Mouse (Mus musculus) liver, embryonic 16.5 days (tissue): ENCODE data around the gene Rgs14. TPM values are rescaled to one million over a fixed set of nuclear protein-coding genes. Genes with fewer than 3 reads are reported as not detected.

ENCODE experiments used
- ATAC-seq: fragments of 200-750 bp; cut with Nextera tagmentation; 2 replicates; pipeline ENCODE4 v1.8.0; 2017; ENCODE audit warnings: low read depth, mild to moderate bottlenecking, moderate number of reproducible peaks, moderate library complexity
- H3K27ac ChIP-seq: fragments of 300-500 bp; sonication (generic); 2 replicates; pipeline ENCODE4 v1.5.1; 2014; ENCODE audit warnings: mild to moderate bottlenecking, low read length
- H3K27me3 ChIP-seq: fragments of 300-500 bp; sonication (generic); 2 replicates; pipeline ENCODE4 v1.6.1; 2014; ENCODE audit warnings: low read depth, low read length, mixed read lengths; ENCODE audit not compliant: control insufficient read depth, insufficient read depth
- H3K36me3 ChIP-seq: fragments of 300-500 bp; sonication (generic); 2 replicates; pipeline ENCODE4 v1.6.1; 2014; ENCODE audit warnings: mild to moderate bottlenecking; ENCODE audit not compliant: control insufficient read depth, insufficient read depth
- H3K4me1 ChIP-seq: fragments of 300-500 bp; sonication (generic); 2 replicates; pipeline ENCODE4 v1.6.1; 2014; ENCODE audit warnings: low read depth, low read length, mixed read lengths; ENCODE audit not compliant: control insufficient read depth
- H3K4me2 ChIP-seq: fragments of 300-500 bp; sonication (generic); 2 replicates; pipeline ENCODE4 v1.6.1; 2014; ENCODE audit warnings: low read depth, low read length, mixed read lengths
- H3K4me3 ChIP-seq: fragments of 300-500 bp; sonication (generic); 2 replicates; pipeline ENCODE4 v1.5.1; 2014; ENCODE audit warnings: low read depth, mild to moderate bottlenecking, low read length
- H3K9ac ChIP-seq: fragments of 300-500 bp; sonication (generic); 2 replicates; pipeline ENCODE4 v1.6.1; 2014; ENCODE audit warnings: low read depth, low read length
- H3K9me3 ChIP-seq: fragments of 300-500 bp; sonication (generic); replicated peaks from 2 replicates; pipeline ENCODE4 v1.6.1; 2016; ENCODE audit warnings: low read length; ENCODE audit not compliant: control insufficient read depth
- WGBS: fragments of 180-500 bp; shearing (Covaris S2); extraction: QIAGEN DNeasy Blood & Tissue Kit; methylation state at CpG from one replicate; pipeline ENCODE4 v1.1.7; 2014; ENCODE audit not compliant: insufficient replicate concordance; 5-methylcytosine and 5-hydroxymethylcytosine counted together
- polyA plus RNA-seq: library from polyadenylated mRNA; unstranded; fragments of >200 nt; fragmentation: Nextera tagmentation; extraction: Ambion mirVana; gene quantifications from 2 replicates; pipeline ENCODE4 v1.2.1, GENCODE M21; 2015

Rgs14 gene
- polyA plus RNA-seq, 1 experiment from 2014 or later = 2.8 TPM

DNA sequence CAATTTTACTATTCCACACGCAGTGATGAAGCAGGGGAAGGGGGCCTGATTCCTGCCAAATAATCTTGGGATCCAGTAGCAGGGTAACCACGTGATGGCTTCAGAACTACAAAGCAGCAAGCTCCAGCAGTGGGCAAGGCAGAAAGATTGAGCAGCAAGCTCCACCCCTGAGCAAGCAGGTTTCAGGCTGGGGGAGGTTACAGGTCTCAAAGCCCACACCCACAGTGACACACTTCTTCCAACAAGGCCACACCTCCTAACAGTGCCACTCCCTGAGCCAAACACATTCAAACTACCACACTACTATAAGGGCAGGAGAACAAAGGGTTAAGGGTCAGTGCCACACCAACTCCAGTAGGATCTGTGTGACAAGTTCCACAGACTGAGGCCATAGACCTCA is 30.3 kb upstream of the Rgs14 start:
- H3K27me3 ChIP-seq = no peaks in the 10 kb centered on the region
- H3K36me3 ChIP-seq = no peaks in the 10 kb centered on the region
- H3K9ac ChIP-seq = no peak overlapping the region
- H3K27ac ChIP-seq = no peak overlapping the region
- WGBS = 45% methylated on average over 2 of the region's 2 CpGs
- H3K9me3 ChIP-seq = no peaks in the 10 kb centered on the region
- peak; percentile 72 for ATAC-seq
- no peak overlapping the region for H3K4me3 ChIP-seq
- peaks cover 8% of the 10 kb centered on the region for H3K4me1 ChIP-seq
- no peak overlapping the region for H3K4me2 ChIP-seq

- H3K27me3 ChIP-seq = no peaks in the 10 kb centered on the region
- WGBS = 41% methylated on average over 11 of the region's 11 CpGs
- H3K9me3 ChIP-seq = no peaks in the 10 kb centered on the region
- no peak overlapping the region for H3K4me2 ChIP-seq
- H3K4me3 ChIP-seq = no peak overlapping the region
- H3K27ac ChIP-seq = no peak overlapping the region
- H3K9ac ChIP-seq = no peak overlapping the region
- no peak for ATAC-seq
- peaks cover 21% of the 10 kb centered on the region for H3K36me3 ChIP-seq
- H3K4me1 ChIP-seq = peaks cover 8% of the 10 kb centered on the region
Measured at GRCm38 (mm10) chr13:55342469-55342868, 27.1 kb upstream of the Rgs14 start.

- Histone ChIP-seq H3K4me3 (no peak overlapping the region), H3K27ac (no peak overlapping the region), H3K36me3 (peaks cover 33% of the 10 kb centered on the region), H3K4me2 (no peak overlapping the region), H3K4me1 (peaks cover 3% of the 10 kb centered on the region), H3K9ac (no peak overlapping the region), H3K27me3 (no peaks in the 10 kb centered on the region), H3K9me3 (no peaks in the 10 kb centered on the region)
- ATAC-seq = no peak
- WGBS = 74% methylated on average over 7 of the region's 7 CpGs
Measured at GRCm38 (mm10) chr13:55344286-55344685, 25.2 kb upstream of the Rgs14 start.

GRCm38 (mm10) chr13:55346745-55347144 is 22.8 kb upstream of the Rgs14 start:
- H3K4me1 ChIP-seq = no peaks in the 10 kb centered on the region; the same call in 1 of the 2 replicates
- no peak for ATAC-seq
- H3K4me3 ChIP-seq = no peak overlapping the region
- no peak overlapping the region for H3K27ac ChIP-seq
- H3K36me3 ChIP-seq = peaks cover 55% of the 10 kb centered on the region
- WGBS = 66% methylated on average over 11 of the region's 11 CpGs
- no peak overlapping the region for H3K4me2 ChIP-seq
- H3K9ac ChIP-seq = no peak overlapping the region
- H3K9me3 ChIP-seq = no peaks in the 10 kb centered on the region
- H3K27me3 ChIP-seq = no peaks in the 10 kb centered on the region

- Histone ChIP-seq H3K27me3 (no peaks in the 10 kb centered on the region), H3K9me3 (no peaks in the 10 kb centered on the region), H3K36me3 (peaks cover 14% of the 10 kb centered on the region), H3K4me2 (peak overlapping the region; percentile 79), H3K9ac (peak overlapping the region; percentile 95), H3K27ac (peak overlapping the region; percentile 35; the same call in 1 of the 2 replicates), H3K4me3 (peak overlapping the region; percentile 96), H3K4me1 (peaks cover 24% of the 10 kb centered on the region)
- ATAC-seq = no peak
Measured at GRCm38 (mm10) chr13:55361145-55361544, 8.4 kb upstream of the Rgs14 start.

DNA sequence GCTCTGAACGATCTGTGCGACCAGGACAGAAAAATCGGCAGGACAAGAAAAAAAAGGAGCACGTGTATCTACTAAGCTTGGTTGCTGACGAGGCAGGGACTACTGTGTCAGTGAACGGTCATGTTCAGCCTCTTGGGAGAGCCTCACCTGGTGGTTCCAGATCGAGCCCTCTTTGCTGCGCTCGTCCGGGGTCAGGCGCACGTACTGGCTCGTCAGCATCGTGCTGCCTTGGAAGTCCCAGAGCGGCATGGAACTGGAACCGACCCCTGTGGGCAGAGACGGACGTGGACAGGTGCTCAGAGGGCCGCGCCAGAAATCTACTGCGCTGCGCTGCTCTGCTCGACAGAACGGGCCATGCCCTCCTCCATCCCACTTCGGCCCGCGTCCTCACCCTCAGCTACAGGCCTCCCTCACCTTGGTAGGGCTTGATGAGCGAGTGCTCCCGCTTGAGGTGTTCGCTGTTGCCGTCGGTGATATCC is 7.5 kb upstream of the Rgs14 start:
- H3K27ac ChIP-seq = peak overlapping the region; percentile 97
- H3K4me2 ChIP-seq = peak overlapping the region; percentile 79
- no peaks in the 10 kb centered on the region for H3K9me3 ChIP-seq
- ATAC-seq = peak; percentile 36
- H3K9ac ChIP-seq = peak overlapping the region; percentile 95
- H3K36me3 ChIP-seq = peaks cover 12% of the 10 kb centered on the region
- under 1% methylated on average over 32 of the region's 32 CpGs for WGBS
- H3K4me3 ChIP-seq = peak overlapping the region; percentile 96
- peaks cover 26% of the 10 kb centered on the region for H3K4me1 ChIP-seq
- H3K27me3 ChIP-seq = no peaks in the 10 kb centered on the region

DNA sequence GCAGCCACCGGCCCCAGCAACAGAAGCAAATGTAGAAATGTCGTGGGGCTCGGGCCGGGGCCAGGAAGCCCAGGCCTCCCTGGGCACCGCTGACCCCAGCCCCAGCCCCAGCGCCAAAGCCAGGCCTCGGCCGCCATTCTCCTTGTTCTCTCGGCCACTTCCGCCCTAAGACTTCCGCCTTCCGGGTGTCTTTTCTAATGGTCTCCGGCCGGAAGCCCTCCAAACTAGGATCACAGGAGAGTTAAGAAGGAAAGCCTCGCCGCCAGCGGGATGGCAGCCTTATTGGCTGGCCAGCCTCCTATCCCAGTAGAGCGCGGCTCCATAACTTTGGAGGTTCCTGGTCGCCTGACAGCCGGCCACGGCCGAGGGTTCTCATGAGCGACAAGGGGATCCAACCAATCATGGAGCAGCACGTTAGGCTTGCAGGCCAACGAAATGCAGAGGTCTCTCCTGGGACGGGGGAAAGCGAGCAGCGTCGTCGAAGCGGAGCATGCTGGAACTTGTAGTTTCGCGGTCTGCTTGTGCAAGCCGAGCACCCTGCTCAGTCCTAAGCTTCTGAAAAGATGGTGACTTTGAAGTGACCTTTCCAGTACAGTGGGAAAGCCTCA is 7.0 kb upstream of the Rgs14 start, which contains the start of gene Lman2:
Gene Lman2, minus strand, starts transcription at position 331 of the 608 bp plus-strand sequence.
- H3K4me1 ChIP-seq = peaks cover 30% of the 10 kb centered on the region
- H3K9me3 ChIP-seq = no peaks in the 10 kb centered on the region

GRCm38 (mm10) chr13:55368401-55368800 is 1.1 kb upstream of the Rgs14 start:
- Histone ChIP-seq H3K4me2 (no peak overlapping the region), H3K36me3 (no peaks in the 10 kb centered on the region), H3K9ac (no peak overlapping the region), H3K4me3 (no peak overlapping the region), H3K4me1 (peaks cover 31% of the 10 kb centered on the region), H3K27ac (no peak overlapping the region), H3K9me3 (no peaks in the 10 kb centered on the region), H3K27me3 (no peaks in the 10 kb centered on the region)
- 69% methylated on average over 7 of the region's 7 CpGs for WGBS
- no peak for ATAC-seq

More for the DNA sequence above, 7.0 kb upstream of the Rgs14 start, which contains the start of gene Lman2:
- Histone ChIP-seq H3K4me2 (peak within 1 kb of the TSS; percentile 79), H3K27ac (peak within 1 kb of the TSS; percentile 97), H3K4me3 (peak within 1 kb of the TSS; percentile 96), H3K36me3 (peaks cover 10% of the 10 kb centered on the region), H3K27me3 (no peaks in the 10 kb centered on the region), H3K9ac (peak within 1 kb of the TSS; percentile 95)
- WGBS = under 1% methylated on average over 35 of the region's 35 CpGs
- ATAC-seq = peak; percentile 97

GRCm38 (mm10) chr13:55370234-55370633 is 702 bp downstream of the Rgs14 start:
- H3K36me3 ChIP-seq = no peaks in the 10 kb centered on the region
- peak overlapping the region; percentile 39 for H3K4me3 ChIP-seq
- H3K4me1 ChIP-seq = peaks cover 31% of the 10 kb centered on the region
- no peaks in the 10 kb centered on the region for H3K27me3 ChIP-seq
- no peak for ATAC-seq
- H3K4me2 ChIP-seq = peak overlapping the region; percentile 49
- H3K9me3 ChIP-seq = no peaks in the 10 kb centered on the region
- H3K9ac ChIP-seq = 0 out of 2 replicates have a peak overlapping the region, but pooled peaks have one; percentile 11
- 31% methylated on average over 3 of the region's 3 CpGs for WGBS
- H3K27ac ChIP-seq = no peak overlapping the region
